Mouse (Mus musculus): ENCODE measurements around the gene Trrap. TPM values are rescaled to one million over a fixed set of nuclear protein-coding genes. Genes with fewer than 3 reads are reported as not detected.

Gene Trrap
- polyA plus RNA-seq, 1 experiment from 2014 or later = 31.5 TPM

GRCm38 (mm10) chr5:144898448-144899052 lies 131.0 kb downstream of the Trrap start:
- H3K36me3 ChIP-seq (ENCODE audit: insufficient read depth, low read length) = peaks cover 18% of the 10 kb centered on the region
- no peak for TF ChIP-seq EP300 (IDR thresholded peaks at IDR 0.05)
- no peak for TF ChIP-seq CTCF (IDR thresholded peaks at IDR 0.05)
- DNase-seq (ENCODE audit: low spot score) (peak; percentile 25), ATAC-seq (peak; percentile 60)
- no peaks in the 10 kb centered on the region for H3K4me1 ChIP-seq (ENCODE audit: insufficient read depth, low read depth, low read length)
- H3K9ac ChIP-seq (replicated peaks; ENCODE audit: low read depth) = no peak overlapping the region
- H3K27ac ChIP-seq (ENCODE audit: low read length) = no peak overlapping the region
- H3K4me3 ChIP-seq (ENCODE audit: low read depth, low read length) = no peak overlapping the region
- H3K27me3 ChIP-seq (replicated peaks; ENCODE audit: insufficient read depth, low read length) = no peaks in the 10 kb centered on the region
- no peak overlapping the region for H3K4me2 ChIP-seq (replicated peaks; ENCODE audit: low read depth, low read length)
- no peaks in the 10 kb centered on the region for H3K9me3 ChIP-seq (ENCODE audit: low read length)
- 37% methylated on average over 7 of the region's 7 CpGs for WGBS

DNA sequence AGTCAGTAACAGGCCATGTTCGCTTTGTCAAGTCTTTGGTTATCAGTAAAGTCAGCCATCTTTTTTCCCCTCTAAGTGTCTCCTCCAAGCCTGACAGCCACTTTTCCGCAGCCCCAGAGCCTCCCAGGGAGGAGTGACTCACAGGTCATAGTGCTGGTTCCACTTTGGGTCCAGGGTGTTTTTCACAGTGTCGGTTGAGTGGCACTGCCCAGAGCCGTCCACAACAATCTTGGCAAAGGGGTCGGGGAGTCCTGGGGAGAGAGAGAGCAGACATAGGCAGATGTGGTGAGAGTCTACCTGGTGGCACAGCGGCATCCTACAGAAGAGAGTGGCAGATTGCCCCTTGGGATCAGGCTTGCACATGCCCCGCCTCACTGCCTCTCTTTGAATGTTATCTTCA lies 133.5 kb downstream of the Trrap start:
- Histone ChIP-seq H3K27ac (ENCODE audit: low read length) (no peak overlapping the region), H3K9me3 (ENCODE audit: low read length) (no peaks in the 10 kb centered on the region), H3K4me2 (replicated peaks; ENCODE audit: low read depth, low read length) (no peak overlapping the region), H3K9ac (replicated peaks; ENCODE audit: low read depth) (no peak overlapping the region), H3K36me3 (ENCODE audit: insufficient read depth, low read length) (peaks cover 15% of the 10 kb centered on the region; the same call in 1 of the 2 replicates), H3K27me3 (replicated peaks; ENCODE audit: insufficient read depth, low read length) (no peaks in the 10 kb centered on the region), H3K4me1 (ENCODE audit: insufficient read depth, low read depth, low read length) (no peaks in the 10 kb centered on the region), H3K4me3 (ENCODE audit: low read depth, low read length) (no peak overlapping the region)
- TF ChIP-seq EP300 (IDR thresholded peaks at IDR 0.05) = no peak
- TF ChIP-seq CTCF (IDR thresholded peaks at IDR 0.05) = no peak
- ATAC-seq (no peak), DNase-seq (ENCODE audit: low spot score) (no peak)
- 78% methylated on average over 7 of the region's 7 CpGs for WGBS

GRCm38 (mm10) chr5:144901791-144902190 lies 134.3 kb downstream of the Trrap start:
- DNase-seq (ENCODE audit: low spot score) = no peak
- Histone ChIP-seq H3K4me3 (ENCODE audit: low read depth, low read length) (no peak overlapping the region), H3K4me1 (ENCODE audit: insufficient read depth, low read depth, low read length) (no peaks in the 10 kb centered on the region), H3K9ac (replicated peaks; ENCODE audit: low read depth) (no peak overlapping the region), H3K36me3 (ENCODE audit: insufficient read depth, low read length) (peaks cover 8% of the 10 kb centered on the region; the same call in 1 of the 2 replicates), H3K27me3 (replicated peaks; ENCODE audit: insufficient read depth, low read length) (no peaks in the 10 kb centered on the region), H3K27ac (ENCODE audit: low read length) (no peak overlapping the region), H3K9me3 (ENCODE audit: low read length) (no peaks in the 10 kb centered on the region), H3K4me2 (replicated peaks; ENCODE audit: low read depth, low read length) (no peak overlapping the region)
- no peak for ATAC-seq
- 77% methylated on average over 10 of the region's 10 CpGs for WGBS
- TF ChIP-seq EP300 (IDR thresholded peaks at IDR 0.05) (no peak), CTCF (IDR thresholded peaks at IDR 0.05) (no peak)

GRCm38 (mm10) chr5:144904356-144905134 lies 137.0 kb downstream of the Trrap start:
- H3K27ac ChIP-seq (ENCODE audit: low read length) = no peak overlapping the region
- no peaks in the 10 kb centered on the region for H3K4me1 ChIP-seq (ENCODE audit: insufficient read depth, low read depth, low read length)
- no peaks in the 10 kb centered on the region for H3K9me3 ChIP-seq (ENCODE audit: low read length)
- no peak overlapping the region for H3K9ac ChIP-seq (replicated peaks; ENCODE audit: low read depth)
- H3K4me2 ChIP-seq (replicated peaks; ENCODE audit: low read depth, low read length) = no peak overlapping the region
- TF ChIP-seq CTCF (IDR thresholded peaks at IDR 0.05) = no peak
- no peak for TF ChIP-seq EP300 (IDR thresholded peaks at IDR 0.05)
- H3K4me3 ChIP-seq (ENCODE audit: low read depth, low read length) = no peak overlapping the region
- H3K36me3 ChIP-seq (ENCODE audit: insufficient read depth, low read length) = peaks cover 8% of the 10 kb centered on the region; the same call in 1 of the 2 replicates
- H3K27me3 ChIP-seq (replicated peaks; ENCODE audit: insufficient read depth, low read length) = no peaks in the 10 kb centered on the region
- 58% methylated on average over 12 of the region's 12 CpGs for WGBS
- ATAC-seq = no peak
- no peak for DNase-seq (ENCODE audit: low spot score)

- Histone ChIP-seq H3K27me3 (replicated peaks; ENCODE audit: insufficient read depth, low read length) (no peaks in the 10 kb centered on the region), H3K9ac (replicated peaks; ENCODE audit: low read depth) (no peak overlapping the region), H3K4me2 (replicated peaks; ENCODE audit: low read depth, low read length) (no peak overlapping the region), H3K4me1 (ENCODE audit: insufficient read depth, low read depth, low read length) (peaks cover 6% of the 10 kb centered on the region; the same call in 1 of the 2 replicates), H3K9me3 (ENCODE audit: low read length) (no peaks in the 10 kb centered on the region), H3K27ac (ENCODE audit: low read length) (no peak overlapping the region), H3K4me3 (ENCODE audit: low read depth, low read length) (no peak overlapping the region), H3K36me3 (ENCODE audit: insufficient read depth, low read length) (no peaks in the 10 kb centered on the region)
- peak; percentile 75 for TF ChIP-seq CTCF (IDR thresholded peaks at IDR 0.05)
- TF ChIP-seq EP300 (IDR thresholded peaks at IDR 0.05) = no peak
- ATAC-seq (peak; percentile 34), DNase-seq (ENCODE audit: low spot score) (peak; percentile 47)
- 70% methylated on average over 2 of the region's 2 CpGs for WGBS
These were observed 140.1 kb downstream of the Trrap start for GRCm38 (mm10) chr5:144907591-144907990.

Small RNA genes within 50 kb of the gene (microRNA-seq; reads per million reads assigned to microRNA genes)
- not detected for gene Mir7039

Other genes with a start within 250 kb of the Trrap start
- gene Nptx2, start 221.8 kb upstream of the Trrap start, polyA plus RNA-seq (2015; fragmentation: Nextera tagmentation; extraction: Ambion mirVana) = 0.10 and 0.11 TPM in 2 replicates
- 0.06 and 0.23 TPM in 2 replicates for gene Tmem130, start 5.9 kb upstream of the Trrap start, polyA plus RNA-seq (2015; fragmentation: Nextera tagmentation; extraction: Ambion mirVana)
- gene Smurf1, start 198.1 kb downstream of the Trrap start, polyA plus RNA-seq (2015; fragmentation: Nextera tagmentation; extraction: Ambion mirVana) = 12.5 and 13.2 TPM in 2 replicates